Mouse (Mus musculus) layer of hippocampus, postnatal 25 days (tissue): ENCODE results near the gene Rad51b. TPM values are rescaled to one million over a fixed set of nuclear protein-coding genes. Genes with fewer than 3 reads are reported as not detected.

Source experiments
- DNase-seq, 2 experiments: peaks; one replicate each; pipeline ENCODE4 v3.0.0; 2022; ENCODE audit warnings: mixed read lengths in 2 of 2, low spot score in 1 of 2; ENCODE audit errors: extremely low spot score in 1 of 2
- total RNA-seq, 2 experiments: library from RNA; stranded (reverse); gene quantifications; 2 replicates each; pipeline ENCODE4 v1.2.3; 2021

Rad51b gene
- total RNA-seq, 2 experiments from 2014 or later: 0.30 TPM; not detected in 1

DNA sequence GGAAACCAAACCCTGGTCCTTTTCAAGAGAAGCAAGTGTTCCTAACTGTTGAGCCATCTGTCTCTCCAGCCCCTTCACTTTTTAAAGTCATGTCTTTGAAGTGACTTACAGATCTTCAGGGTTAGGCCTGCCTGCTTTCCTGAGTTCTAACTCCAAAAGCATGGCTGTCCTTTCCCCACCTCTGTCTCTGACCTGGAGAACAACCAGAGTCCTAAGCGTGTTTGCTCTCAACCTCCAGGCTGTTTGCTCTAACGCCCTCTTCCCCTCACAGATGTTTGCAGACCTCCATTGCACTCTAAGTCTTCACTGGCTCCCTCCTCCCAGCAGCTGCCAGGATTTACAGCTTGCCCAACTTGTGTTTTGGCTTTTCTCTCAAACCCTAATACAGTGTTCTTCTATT, 29.7 kb downstream of the Rad51b start:
- DNase-seq: no peak

DNA sequence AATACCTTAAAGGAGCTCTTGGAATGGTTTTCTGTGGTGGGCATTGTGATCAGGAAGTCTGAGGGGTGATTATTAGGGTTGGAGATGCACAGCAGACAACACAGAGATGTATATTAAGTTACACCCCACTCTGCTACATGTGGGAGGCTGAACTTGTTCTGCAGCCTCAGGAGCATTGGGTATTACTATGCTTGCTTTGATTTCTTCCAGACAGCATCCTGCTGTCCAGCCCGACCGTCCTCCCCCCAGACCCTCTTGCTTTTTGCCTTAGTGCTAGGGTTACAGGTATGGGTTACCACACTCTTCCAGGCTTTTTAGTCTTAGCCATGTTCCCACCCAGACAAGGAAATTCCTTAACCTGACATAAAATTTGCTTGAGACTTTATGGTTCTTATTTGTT, 30.8 kb downstream of the Rad51b start:
- DNase-seq: no peak

DNA sequence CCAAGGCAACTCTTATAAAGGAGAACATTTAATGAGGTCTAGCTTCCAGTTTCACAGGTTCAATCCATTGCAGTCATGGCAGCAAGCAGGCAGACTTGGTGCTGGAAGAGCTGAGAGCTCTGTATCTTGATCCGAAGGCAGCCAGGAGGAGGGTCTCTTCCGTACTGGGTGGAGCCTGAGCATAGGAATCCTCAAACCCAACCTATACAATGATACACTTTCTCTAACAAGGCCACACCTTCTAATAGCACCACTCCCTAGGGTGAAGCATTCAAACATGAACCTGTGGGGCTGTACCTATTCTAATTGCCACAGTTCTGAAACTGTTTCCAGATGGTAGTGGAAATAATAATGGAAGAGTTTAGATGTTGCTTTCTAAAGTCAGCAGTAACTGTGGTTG, 33.5 kb downstream of the Rad51b start:
- no peak for DNase-seq

DNA sequence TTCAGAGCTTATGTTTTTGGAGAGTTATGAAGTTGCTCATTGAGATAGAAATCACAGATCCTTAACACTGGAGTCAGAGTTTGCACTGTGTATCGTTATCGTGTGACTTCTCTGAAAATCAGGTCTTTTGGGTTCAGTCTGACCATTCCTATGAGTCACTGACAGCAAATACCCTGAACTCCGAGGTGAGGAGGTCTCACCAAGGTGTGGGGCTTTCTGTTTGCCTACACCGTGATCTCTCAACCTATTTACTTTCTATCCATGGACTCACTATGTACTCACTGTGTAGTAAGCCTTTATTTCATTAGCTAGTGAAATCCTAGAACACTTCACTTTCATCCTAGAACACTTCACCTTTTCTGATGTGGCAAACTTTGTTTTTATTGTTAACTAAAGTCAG, 34.6 kb downstream of the Rad51b start:
- DNase-seq: no peak

DNA sequence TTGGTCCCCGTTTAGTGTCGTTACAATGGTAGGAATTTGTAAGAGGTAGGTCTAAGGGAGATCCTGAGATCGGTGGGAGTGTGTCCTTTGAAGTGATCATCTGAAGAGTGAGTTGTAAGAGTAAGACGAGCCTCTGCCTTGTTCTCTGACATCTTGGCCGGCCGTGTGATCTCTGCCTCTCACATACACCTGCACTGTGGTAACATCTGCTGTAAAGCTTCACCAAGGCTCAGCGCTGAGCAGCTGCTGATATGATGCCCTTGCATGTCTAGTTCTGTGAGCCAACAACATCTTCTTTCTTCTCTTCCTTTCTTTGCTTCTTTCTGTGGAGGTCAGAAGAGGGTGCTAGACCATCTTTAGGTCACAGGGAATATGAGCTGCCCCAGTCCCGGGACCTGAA, 41.7 kb downstream of the Rad51b start:
- no peak for DNase-seq

GRCm38 (mm10) chr12:79340513-79340912, 43.4 kb downstream of the Rad51b start:
- no peak for DNase-seq

GRCm38 (mm10) chr12:79341291-79341845, 44.3 kb downstream of the Rad51b start:
- DNase-seq: no peak

DNA sequence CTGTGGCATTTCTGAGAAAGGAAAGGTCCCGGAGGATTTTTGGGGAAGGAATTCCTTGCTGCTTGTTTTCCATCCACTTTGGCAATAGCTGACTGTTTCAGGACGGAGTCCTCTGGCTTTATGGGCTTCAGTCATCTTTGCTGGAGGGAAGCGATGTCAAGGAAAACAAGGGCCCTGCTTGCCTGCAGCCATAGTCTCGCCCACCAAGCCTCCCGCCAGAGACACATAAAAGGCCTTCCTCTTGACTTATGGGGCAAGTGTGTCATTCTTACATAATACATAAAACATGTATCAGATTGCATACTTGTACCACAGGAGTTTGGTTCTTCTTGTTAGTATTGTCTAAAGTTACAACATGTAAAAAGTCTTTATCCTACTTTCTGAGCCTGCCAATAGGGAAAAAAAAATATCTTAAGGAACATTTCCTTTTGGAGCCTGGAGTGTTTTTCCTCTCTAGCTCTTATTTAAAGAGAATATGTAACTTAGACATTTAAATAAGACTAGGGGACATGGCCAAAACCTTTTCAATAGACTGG, 49.2 kb downstream of the Rad51b start:
- DNase-seq: no peak

- peak; percentile 19 to 45 for DNase-seq
Observed at GRCm38 (mm10) chr12:79347643-79348042, 50.6 kb downstream of the Rad51b start.

DNA sequence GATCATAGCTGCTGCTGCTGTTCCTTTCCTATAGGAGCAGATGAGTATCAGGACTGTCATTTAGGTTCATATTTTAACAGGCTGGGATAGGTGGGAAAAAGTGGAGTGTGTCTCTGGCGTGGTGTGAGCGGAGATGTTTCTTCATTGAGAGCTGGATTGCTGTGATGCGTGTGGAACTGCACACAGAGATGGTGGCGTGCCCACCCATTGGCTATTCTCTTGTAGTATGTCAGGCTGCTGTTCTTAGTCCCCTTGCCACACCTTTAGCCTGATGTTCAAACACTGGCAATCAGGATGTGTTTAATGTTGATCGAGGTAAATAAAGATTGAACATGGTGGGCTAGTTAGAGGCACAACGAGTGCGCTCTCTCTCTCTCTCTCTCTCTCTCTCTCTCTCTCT, 54.4 kb downstream of the Rad51b start:
- DNase-seq: no peak

- DNase-seq: no peak
Observed at GRCm38 (mm10) chr12:79352086-79352741, 55.1 kb downstream of the Rad51b start.

- DNase-seq: no peak
Observed at GRCm38 (mm10) chr12:79352742-79353114, 55.6 kb downstream of the Rad51b start.

DNA sequence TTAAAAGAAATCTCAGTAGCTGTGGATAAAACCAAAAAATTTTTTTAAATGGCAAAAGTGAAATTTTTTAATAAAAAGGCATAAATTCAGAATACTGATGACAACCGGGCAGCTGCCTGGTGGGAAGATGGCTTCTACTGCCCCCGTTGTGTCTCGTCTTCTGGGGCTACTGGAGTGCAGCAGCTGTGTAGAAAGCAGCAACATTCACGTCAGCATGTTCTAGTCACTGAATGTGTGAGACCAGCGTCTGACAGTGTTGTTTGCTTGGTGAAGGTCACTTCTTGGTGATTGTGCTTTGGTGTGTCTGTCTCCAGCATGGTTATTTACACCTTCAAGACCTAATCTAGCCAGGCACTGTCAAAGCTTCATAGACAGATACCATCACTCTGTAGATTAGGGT, 56.3 kb downstream of the Rad51b start:
- DNase-seq: no peak

GRCm38 (mm10) chr12:79354621-79355020, 57.5 kb downstream of the Rad51b start:
- no peak for DNase-seq

DNA sequence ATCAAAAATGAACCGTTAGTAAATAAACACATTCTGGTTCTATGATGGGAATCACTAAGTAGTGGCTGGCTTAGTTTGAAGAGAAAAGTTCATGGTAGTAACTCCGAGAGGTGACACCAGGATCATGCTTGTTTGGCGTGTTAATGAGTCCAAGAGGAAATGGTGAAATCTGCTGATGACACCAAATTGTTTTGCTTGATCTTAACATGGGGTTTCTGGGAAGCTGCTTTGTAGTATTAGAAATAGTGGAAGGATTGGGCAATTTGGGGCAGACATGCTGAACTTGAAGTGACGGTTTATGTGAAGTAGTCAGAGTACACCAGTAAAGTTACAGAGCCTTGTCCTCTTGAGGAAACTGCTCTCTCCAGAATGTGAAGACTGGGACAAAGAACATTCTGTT, 59.1 kb downstream of the Rad51b start:
- DNase-seq: no peak

DNA sequence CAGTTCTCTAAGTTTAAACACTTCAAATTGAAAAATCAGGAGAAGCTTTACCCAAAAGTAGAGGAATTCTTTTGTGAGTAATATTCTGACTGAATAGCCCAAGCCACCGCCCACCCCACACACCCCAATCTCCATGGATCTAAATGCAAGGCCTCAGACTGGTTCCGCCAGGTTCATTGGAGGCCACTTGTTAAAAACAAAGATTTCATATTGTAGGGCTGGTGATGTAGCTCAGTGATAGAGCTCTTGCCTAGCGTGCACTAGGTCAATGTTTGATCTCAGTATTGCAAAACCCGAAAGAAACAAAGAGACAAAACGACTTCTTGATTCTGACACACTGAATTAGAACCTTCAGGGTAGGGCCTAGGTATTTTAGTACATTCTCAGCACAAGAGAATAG, 60.5 kb downstream of the Rad51b start:
- DNase-seq: no peak

DNA sequence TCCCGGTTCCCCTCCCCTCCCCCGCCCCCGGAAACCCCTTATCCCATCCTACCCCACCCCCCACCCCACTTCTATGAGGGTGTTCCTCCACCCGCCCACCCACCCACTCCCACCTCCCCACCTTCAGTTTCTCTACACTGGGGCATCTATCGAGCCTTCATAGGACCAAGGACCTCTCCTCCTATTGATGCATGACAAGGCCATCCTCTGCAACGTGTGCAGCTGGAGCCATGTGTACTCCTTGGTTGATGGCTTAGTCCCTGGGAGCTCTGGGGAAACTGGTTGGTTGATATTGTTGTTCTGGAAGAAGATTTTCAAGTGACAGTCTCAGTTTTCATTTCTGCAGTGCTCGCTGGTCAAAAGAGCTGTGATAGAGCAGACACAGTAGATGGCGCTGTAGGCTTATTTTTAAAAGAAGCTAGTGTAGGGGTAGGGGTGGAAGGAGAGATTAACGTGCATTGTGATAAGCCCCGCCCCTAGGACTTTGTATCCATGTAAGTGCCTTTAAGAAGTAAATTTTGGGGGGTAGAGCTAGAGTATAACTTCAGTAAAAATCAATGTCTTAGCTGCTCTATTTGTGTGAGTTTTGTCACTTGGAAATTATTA, 61.6 kb downstream of the Rad51b start:
- DNase-seq: peak in 1 of 2 experiments; percentile 56

- DNase-seq: no peak
Observed at GRCm38 (mm10) chr12:79359404-79359803, 62.3 kb downstream of the Rad51b start.

- no peak for DNase-seq
Observed at GRCm38 (mm10) chr12:79362219-79362618, 65.1 kb downstream of the Rad51b start.

GRCm38 (mm10) chr12:79364284-79364683, 67.2 kb downstream of the Rad51b start:
- no peak for DNase-seq

DNA sequence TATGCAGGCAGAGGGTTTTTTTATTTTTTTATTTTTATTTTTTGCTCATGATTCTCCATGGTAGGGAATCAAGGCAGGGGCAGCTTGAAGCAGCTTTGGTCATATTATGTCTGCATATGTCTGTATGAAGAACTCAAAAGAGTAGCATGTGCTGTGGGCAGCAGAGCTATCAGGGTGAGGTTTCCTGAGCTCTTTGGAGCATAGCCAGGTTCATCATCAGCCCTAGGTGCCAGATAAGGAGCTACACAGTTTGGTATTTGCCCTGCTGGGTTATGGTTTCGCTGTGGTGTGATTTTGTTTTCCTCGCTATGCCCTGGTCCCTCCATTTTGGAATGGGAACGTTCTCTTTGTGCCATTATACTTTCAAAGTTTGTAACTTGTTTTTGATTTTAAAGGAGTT, 71.7 kb downstream of the Rad51b start:
- no peak for DNase-seq
